Mouse (Mus musculus): ENCODE results near the gene Dmrt3.

DNA sequence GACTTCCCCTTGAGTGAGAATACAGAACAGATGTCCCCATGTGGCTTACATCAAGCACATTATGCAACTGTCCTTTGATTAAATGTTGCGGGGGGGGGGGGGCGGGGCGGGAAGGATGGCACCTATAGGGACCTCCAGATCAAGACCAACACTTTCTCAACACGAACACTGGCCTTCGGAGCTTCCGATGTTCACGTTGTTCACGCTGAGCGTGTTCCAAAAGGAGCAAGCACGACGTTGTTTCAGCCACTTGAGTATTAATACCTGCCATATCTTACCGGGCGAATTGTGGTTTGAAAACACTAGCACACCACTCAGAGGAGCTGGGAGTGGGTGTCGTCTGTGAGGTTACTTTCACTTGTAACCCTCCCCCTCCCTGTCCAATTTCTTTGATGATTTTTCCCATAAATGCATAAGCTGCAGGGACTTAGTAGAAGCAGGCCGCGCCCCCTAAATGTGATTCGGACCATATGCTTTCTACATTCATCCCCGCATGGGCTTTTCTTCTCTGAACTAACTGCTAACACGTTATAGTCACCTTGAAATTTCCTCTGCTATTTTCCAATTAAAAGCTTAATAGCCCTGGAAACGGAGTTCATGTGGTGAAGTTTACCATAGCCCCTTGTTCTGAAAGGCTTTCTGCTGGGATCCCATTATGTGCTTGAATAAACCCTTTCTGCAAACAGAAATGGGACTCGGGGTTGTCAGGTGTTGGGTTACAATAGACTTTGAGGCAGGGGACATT is 2.5 kb upstream of the Dmrt3 start:
- TF ChIP-seq CTCF (IDR thresholded peaks at IDR 0.05; ENCODE audit: borderline replicate concordance, insufficient read depth, low read length) (no peak), POLR2A (IDR thresholded peaks at IDR 0.05; ENCODE audit: low read depth, low read length) (no peak)
